Mouse (Mus musculus) kidney, postnatal 4 days (tissue): ENCODE results near the gene Plek2.

Experiments
- DNase-seq, 2 experiments: peaks; one replicate each; pipeline ENCODE4 v3.0.0; 2021; ENCODE audit warnings: mixed read lengths in 2 of 2

Gene Plek2

DNA sequence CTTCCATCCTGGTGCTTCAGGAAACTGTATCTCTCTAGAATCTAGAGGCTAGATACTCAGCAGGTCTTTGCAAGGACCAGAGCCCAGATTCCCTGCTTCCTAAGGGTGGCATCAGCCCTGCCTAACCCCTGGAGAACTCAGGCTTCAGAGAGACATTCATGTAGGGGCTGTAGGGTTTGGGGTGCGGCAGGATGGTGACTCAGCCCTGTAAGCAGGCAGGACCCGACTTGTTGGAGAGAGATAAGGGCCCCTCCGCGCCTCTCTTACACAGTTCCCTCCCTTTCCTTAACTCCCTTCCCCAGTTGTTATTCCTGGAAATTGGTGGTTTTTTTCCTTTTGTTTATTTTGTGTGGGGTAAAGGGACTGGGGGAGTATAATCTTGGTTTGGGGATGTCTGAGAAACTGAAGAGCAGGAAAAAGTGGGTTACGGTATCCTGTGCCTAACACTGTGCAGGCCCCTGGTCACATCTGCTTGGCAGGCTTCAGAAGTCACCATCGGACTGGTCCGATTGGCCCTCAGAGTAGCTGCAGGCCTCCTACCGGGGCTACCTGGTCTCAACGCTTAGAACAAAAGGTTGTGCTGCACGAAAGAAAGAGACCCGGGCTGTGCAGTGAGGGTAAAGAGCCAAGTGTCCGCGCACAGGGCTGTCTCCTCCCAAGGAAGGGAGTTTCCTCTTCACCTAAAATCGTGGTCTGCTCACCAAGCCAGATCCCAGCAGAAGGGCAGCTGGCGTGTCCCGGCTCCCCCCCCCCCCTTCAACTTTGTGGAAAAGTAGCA is 4.1 kb upstream of the Plek2 start:
- DNase-seq = no peak

DNA sequence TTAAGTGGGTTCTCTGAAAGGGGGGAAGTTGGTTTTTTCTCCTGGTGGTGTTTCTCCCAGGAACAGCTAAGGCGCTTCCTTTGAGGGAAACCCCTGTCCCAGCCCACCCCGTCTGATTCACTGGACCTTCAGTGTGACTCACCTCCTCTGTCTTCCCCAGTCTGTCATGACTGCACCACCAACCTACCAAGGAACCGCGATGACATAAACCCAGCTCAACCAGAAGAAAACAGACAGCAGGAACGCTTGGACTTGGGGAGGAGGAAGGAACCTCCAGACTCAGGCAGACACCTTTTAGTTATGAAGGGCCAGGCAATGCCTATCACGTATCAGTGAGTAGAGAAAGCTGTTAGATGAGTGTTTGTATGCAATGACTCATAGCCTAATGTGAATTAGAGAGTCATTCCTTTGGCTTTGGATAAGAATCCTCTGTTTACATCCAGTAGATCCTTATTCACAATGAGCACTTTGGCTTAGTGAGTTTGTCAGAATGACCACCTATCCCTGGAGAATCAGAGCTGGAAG is 1.4 kb upstream of the Plek2 start:
- DNase-seq = no peak

DNA sequence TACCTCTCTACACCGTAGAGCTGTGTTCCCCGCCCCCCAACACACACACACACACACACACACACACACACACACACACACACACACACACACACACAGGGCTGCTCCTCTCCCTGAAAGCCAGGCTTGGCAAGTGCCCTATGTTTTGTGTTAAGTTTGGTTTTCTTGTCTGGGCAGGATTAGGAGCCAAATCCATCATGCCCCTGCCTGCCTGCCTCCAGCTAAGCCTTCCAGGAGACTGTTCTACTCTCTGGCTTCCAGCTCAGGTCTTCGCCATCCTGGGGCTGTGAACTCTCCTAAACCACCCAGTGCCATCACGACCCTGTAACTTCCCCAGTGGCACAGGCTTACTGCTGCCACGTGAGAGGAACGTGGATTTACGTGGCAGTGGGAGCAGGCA is 2.3 kb downstream of the Plek2 start:
- no peak for DNase-seq

DNA sequence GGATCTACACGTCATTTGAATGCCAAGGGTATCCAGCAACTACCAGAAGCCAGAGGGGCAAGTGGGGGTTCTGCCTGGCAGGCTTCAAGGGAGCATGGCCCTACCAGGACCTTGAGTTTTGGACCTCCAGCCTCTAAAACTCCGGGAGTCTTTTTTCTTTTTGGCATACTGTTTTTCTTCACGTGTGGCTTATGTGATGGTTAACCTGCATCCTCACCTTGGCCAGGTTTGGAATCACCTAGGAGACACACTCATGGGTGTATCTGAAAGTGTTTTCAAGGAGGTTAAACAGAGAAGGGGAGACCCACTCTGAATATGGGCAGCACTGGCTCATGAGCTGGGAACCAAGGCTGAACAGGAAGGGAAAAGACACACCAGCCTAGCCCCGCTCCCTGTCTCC is 3.5 kb downstream of the Plek2 start:
- DNase-seq = no peak

DNA sequence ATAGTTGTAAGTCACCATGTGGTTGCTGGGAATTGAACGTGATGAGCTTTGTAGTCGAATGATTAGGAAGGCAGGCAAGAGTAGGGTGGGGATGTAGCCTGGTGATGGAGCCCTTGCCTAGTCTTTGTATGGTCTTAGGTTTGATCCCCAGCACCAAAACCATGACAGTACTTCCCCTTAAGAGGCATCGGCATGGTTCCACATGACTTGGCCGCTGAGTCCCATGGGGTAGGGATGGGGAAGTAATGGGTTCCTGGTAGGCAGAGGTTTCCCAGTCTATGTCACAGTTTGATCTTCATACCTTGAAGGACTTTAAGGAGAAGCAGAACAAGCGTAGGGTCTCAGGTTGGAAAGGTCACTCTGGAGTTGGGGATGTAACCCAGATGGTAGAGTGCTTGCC is 5.3 kb downstream of the Plek2 start:
- no peak for DNase-seq

DNA sequence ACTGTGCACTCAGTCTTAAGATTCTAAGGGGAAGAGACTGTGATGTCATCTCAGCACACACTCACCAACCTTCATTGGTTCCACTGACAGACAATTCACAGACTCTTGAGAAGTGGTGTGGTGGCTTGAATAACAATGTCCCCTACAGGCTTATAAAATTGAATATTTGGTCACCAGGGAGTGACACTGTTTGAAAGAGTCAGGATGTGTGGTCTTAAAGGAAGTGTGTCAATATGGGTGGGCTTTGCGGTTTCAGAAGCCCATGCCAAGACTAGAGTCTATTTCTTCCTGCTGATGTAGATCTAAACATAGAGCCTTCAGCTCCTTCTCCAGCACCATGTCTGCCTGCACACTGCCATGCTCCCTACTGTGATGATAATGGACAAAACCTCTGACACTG is 8.9 kb downstream of the Plek2 start:
- DNase-seq = no peak

DNA sequence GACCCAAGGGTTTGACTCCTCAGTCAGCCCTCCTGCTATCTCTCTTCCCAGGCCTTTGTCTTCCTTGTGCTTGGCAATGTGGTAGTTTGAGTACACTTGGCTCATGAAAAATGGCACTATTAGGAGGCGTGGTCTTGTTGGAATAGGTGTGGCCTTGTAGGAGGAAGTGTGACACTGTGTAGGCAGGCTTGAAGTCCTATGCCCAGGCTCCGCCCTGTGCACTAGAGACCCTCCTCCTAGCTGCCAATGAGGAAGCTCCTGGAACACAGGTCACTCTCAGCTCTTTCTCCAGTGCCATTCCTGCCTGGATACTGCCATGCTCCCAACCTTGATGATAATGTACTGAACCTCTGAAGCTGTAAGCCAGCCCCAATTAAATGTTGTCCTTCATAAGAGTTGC is 15.6 kb downstream of the Plek2 start:
- DNase-seq = no peak

DNA sequence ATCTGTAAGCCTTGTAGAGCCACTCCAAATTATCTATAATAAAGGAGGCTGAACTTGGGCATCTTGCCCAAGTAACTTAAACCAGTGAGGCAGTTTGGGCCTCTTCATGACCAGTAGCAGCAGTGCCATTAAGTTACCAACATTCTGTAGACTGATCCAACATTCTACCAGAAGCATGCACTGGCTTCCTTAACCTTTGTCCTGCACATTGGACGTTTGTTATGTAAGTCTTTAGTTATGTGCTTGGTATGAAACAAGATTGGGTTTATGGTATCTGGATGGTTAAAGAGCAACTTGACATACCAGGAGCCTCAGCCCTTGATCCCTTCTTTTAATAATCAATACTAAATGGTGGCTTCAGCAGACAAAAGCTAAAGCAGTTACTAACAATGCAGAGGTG is 16.7 kb downstream of the Plek2 start:
- DNase-seq = no peak

DNA sequence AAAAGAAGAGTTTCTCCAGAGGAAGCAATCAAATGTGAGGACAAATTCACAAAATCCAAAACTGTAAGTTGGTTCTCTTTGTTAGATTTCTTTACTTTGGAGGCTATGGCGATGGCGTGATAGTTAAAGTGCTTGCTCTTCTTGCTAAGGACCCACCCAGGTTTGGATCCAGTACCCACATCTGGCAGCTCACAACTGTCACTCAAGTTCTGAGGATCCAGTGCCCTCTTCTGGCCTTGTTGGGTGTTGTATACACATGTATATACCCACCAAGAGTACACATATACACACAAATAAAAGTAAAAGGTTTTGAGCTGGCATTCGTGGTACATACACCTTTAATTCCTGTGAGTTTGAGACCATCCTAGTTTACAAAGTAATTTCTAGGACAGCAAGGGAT is 32.2 kb downstream of the Plek2 start:
- no peak for DNase-seq

DNA sequence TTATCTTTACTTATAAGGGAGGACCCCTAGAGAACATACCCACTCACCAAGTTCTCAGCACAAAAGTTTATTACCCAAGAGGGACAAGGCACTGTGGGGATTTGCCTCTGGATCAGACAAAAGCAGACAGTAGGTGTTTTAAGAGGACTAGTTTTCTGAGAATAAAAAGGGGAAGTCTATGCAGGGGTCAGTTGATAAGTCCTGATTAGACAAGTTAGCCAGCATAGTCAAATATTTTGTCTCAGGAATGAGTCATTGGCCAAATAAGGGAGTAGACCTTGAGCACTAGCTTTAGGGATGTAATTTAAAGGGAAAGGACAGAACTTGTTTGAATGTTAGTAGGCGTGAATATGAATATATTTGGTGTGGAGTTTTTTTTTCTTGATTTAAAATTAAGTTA is 38.6 kb downstream of the Plek2 start:
- no peak for DNase-seq

DNA sequence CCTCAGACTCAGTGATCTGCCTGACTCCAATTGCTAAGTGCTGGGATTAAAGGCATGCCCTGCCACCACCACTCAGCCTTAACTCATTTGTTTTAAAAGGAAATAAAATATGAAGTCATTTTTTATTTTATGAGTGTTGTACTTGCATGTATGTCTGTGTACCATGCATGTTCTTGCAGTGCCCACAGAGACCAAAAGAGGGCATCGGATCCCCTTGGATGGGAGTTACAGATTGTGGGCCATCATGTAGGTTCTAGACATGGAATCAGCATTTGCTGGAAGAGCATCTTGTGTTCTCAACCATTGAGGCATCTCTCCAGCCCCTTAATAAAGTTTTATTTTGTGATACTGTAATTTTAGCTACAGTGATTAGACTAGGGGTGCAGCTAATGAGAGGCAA is 41.3 kb downstream of the Plek2 start:
- peak; percentile 41 to 46 for DNase-seq

DNA sequence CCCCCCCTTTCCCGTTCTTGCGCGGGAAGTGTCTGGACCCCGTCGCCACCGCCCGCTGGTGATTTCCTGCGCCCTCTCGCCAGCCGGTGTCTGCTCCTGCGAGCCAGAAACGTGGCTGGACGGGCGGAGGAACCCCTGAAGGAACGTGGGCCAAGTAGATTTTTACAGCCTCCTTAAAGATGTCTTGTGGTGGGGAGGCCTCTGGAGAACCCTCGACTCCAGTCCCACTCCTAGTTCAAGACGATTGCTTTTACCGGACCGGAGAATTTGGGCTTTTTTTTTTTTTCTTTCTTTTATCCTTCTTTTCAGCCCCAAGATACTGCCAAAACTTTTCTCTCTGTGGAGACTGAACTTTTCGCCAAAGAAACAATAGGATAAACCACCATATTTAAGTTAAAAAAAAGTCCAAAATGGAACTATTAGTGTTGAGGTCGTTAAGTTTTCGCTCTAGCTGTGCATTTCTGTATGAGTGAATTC is 44.5 kb downstream of the Plek2 start:
- no peak for DNase-seq

DNA sequence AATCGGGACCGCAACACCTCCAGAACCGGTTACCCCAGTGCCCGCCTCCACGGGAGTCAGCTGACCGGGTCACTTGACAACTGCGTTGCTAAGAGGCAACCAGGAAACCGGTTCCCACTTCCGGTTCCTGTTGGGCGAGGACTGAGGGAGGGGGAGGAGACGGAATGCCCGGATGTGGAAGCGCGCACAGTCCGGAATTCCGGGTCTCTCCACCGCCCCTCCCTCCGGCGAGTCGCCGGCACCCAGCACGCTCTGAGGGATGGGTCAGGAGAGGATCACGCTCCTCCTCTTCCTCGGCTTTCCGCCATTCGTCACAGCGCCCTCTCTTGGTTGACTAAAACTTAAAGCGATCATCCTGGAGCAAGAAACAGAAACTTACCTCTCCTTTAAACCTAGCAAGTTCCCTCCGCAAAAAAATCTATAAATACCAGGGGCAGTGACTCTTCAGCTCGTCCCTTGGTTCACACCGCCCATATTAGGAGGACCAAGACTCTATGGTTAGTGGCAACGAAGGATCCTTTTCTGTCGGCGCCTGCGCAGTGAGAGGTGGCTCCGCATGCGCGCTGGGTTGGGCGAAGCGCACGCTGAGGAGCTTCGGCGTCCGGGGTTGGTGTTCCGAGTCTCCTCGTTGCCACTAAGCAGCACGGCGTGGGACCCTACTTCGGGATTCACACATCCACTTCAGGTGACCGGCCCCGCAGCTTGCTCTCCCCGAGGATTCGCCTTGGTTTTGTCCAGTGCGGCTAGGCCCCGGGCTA is 45.1 kb downstream of the Plek2 start, which contains the start of the genes Atp6v1d and Eif2s1:
Gene Atp6v1d, minus strand, starts transcription at position 143 of the 758 bp plus-strand sequence.
Gene Eif2s1, plus strand, starts transcription at position 324 of the 758 bp plus-strand sequence.
- DNase-seq = peak; percentile 97 to 99

DNA sequence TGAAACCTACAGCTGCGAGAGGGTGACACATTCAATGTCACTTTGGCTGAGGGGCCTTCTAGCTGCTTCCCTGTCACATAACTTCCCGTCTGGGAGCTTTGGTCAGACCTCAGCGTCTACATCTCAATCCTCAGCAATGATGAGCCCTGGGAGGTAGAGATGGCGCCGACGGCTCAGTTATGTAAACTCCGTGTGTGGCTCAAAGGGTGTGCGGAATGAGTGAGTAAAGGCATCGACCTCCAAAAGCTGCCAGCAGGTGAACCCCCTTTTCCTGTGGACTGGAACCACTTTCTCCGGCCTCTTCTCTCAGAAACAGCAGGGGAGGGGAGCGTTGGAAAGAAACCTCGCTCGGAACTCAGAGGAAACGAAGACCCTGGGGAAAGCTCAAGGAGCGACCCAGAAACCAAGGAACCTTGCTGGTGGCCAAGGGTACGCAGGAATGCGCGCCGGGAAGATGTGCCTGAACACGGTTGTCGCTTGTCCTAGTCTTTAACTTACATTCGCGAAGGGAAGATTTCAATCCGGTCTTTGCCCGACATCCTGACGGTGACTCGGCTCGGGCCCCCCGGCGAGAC is 45.8 kb downstream of the Plek2 start:
- DNase-seq = no peak

DNA sequence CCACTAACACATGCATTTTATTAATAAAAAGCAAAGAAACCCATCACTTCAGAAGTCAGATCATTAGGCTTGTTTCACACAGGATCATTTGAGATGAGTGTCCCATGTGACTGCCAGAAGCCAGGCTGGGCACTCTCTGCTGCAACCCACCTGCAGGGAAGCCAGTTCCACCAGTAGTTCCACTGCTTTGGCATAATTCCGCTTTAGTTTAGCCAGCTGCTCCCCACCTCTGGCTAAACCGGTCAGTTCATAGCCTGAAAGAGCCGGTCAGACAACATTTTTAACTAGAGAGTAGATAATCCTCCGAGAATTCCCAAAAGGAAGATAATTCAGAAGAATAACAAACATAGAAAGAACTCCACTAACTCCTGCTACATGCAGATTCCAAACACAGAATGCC is 58.5 kb downstream of the Plek2 start:
- no peak for DNase-seq

DNA sequence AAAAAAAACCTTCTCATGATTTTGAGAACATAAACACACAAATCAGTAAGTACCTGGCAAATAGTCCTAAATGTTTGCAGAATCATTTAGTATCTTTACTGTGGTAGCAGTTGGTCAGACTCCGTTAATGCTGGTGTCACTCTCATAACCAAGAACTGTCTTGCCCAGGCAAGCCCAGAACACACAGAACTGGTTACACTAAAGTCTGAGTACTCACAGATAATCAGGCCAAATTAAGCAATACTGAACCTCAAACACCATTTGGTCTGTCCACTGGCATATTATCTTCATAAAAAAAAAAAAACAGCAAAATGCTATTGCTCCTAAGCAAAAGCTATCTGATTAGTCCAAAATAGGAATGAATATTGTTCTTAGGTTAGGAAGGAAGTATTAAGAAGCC is 64.3 kb downstream of the Plek2 start:
- DNase-seq = no peak

DNA sequence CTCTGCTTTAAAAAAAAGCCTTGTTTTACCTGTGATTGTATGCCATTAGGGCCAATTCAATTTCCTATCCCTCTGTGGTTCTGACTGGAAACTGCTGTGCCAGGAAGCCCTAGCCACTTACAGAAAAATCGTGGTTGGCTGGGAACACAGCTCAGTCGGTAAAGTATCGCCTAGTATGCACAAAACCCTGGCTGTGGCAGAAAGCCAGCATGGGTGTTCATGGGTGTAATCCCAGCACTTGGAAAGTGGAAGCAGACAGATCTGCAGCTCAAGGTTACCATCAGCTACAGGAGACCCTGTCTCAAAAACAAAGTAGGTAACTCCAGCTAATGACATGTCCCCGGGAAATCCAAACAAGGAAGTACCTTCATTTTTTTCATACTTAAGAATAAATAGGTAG is 66.9 kb downstream of the Plek2 start:
- peak; percentile 15 to 29 for DNase-seq
